Mouse (Mus musculus) adrenal gland, adult 8-10 months (tissue): ENCODE results near the gene Ugt3a2. TPM values are rescaled to one million over a fixed set of nuclear protein-coding genes. Genes with fewer than 3 reads are reported as not detected.

ENCODE experiments used
- DNase-seq: peaks from one replicate; pipeline ENCODE4 v3.0.0; 2022
- total RNA-seq, 4 experiments: library from RNA; stranded (reverse); gene quantifications; 2 replicates each; pipeline ENCODE4 v1.2.4; 2022

The Ugt3a2 gene
- total RNA-seq, result under 1 TPM in 3 of 4 experiments, not detected in 1; 0.09 to 0.40 (median 0.18) TPM

DNA sequence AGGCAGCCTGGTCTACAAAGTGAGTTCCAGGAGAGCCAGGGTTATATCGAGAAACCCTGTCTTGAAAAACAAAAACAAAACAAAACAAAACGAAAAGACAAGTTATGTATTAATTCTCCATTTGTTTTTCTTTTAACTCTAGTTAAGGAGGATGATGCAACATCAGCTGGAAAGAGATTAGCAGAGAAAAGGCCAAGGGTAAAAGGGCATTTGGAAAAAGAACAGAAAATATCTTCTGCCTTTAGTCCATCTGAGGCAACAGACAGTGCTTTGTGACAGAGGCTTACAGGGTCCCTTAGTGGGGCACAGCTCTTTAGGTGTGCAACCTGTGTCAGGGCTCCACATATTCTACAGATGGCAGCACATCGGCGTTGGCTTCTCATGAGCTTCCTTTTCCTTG, at the start of gene Ugt3a2:
Gene Ugt3a2 (plus strand): TSS at position 210 of the 400 bp plus-strand sequence.
- DNase-seq, result no peak

- no peak for DNase-seq
Observed at GRCm38 (mm10) chr15:9289660-9290059, 45.7 kb upstream of the Ugt3a2 start.

- DNase-seq, result no peak
Observed at GRCm38 (mm10) chr15:9305978-9306692, 29.2 kb upstream of the Ugt3a2 start.

DNA sequence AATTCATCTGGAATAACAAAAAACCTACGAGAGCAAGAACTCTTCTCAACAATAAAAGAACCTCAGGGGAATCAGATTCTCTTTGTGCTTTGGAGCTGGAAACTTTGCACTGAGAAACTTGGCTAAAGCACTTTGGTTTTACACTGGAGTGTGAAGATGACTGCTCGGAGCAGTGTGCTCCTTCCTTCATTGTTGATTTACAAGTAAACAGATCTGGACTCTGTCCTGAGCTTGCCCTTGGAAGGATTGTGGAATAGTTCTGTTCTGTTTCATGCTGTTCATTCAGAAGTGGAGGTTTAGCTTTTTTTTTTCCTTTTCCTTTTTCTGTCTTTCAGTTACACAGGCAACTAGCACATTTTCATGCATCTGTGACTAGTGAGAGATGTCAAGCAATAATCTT, 754 bp upstream of the Ugt3a2 start:
- no peak for DNase-seq

GRCm38 (mm10) chr15:9336616-9337015, 1.3 kb downstream of the Ugt3a2 start:
- no peak for DNase-seq

- DNase-seq, result no peak
Observed at GRCm38 (mm10) chr15:9337021-9337420, 1.7 kb downstream of the Ugt3a2 start.

GRCm38 (mm10) chr15:9348739-9349138, 13.4 kb downstream of the Ugt3a2 start:
- no peak for DNase-seq

- DNase-seq, result no peak
Observed at GRCm38 (mm10) chr15:9362801-9363200, 27.5 kb downstream of the Ugt3a2 start.

DNA sequence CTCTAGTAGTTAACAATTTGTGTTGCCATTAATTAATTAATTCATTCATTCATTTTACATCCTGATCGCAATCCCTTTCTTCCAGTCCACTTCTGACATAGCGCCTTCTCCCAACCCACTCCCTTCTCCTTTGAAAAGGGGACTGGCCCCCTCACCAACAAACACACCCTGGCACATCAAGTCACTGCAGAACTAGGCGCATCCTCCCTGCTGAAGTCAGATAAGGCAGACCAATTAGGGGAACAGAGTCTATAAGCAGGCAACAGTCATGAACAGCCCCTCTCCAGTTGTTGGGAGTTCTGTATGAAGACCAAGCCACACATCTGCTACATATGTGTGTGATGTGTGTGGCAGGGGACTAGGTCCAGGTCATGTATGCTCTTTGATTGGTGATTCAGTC, 33.4 kb downstream of the Ugt3a2 start:
- DNase-seq, result no peak

DNA sequence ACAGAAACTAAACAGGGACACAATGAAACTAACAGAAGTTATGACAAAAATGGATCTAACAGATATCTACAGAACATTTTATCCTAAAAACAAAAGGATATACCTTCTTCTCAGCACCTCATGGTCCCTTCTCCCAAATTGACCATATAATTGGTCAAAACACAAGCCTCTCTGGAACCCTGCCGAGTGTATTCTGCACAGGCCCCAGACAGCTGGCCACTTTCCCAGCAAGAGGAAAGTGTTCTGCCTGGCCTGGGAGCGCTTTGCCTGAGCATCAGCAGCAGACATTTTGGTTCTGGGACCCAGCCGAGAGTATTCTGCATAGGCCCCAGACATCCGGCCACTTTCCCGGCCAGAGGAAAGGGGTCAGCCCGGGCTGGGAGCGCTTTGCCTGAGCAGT, 40.9 kb downstream of the Ugt3a2 start:
- DNase-seq, result no peak

DNA sequence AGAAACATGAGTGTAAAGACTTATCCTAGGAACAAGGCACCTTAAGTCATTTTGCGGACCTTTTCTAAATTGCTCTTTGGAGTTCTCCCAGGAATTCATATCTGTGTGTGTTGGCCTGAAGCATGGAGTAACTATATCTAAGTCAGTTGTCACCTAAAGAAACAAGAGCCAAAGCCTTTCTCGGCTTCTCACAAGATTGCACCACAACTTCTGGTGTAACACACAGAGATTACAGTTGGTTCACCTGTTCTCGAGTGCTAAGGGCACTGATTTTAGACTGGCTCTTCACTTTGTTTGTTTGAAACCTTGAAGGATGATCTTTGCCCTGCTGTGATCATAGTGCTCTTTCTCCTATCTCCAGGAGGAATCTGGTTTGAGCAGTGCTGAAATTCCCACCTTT, 74.1 kb downstream of the Ugt3a2 start:
- no peak for DNase-seq

Other genes with a start within 250 kb of the Ugt3a2 start
- gene Lmbrd2, start 195.0 kb upstream of the Ugt3a2 start, total RNA-seq, result 10 to 100 TPM; 26.3 to 35.9 (median 34.2) TPM
- gene Skp2, start 180.1 kb upstream of the Ugt3a2 start, total RNA-seq, result 1 to 10 TPM; 3.1 to 4.3 (median 3.6) TPM
- gene Ugt3a1, start 58.7 kb upstream of the Ugt3a2 start, total RNA-seq, result 1 to 10 TPM in 1 of 4 experiments, not detected in 3; 1.1 TPM
- not detected for gene Capsl, start 100.5 kb downstream of the Ugt3a2 start, total RNA-seq
- gene Il7r, start 194.6 kb downstream of the Ugt3a2 start, total RNA-seq, result 1 to 10 TPM in 2 of 4 experiments, under 1 TPM in 2; 0.44 to 1.8 (median 1.0) TPM